Mouse (Mus musculus) urinary bladder, postnatal 10 days (tissue): ENCODE measurements around the gene Fam117a.

Source experiments
- DNase-seq: peaks from one replicate; pipeline ENCODE4 v3.0.0; 2022; ENCODE audit warnings: low spot score

Gene Fam117a

DNA sequence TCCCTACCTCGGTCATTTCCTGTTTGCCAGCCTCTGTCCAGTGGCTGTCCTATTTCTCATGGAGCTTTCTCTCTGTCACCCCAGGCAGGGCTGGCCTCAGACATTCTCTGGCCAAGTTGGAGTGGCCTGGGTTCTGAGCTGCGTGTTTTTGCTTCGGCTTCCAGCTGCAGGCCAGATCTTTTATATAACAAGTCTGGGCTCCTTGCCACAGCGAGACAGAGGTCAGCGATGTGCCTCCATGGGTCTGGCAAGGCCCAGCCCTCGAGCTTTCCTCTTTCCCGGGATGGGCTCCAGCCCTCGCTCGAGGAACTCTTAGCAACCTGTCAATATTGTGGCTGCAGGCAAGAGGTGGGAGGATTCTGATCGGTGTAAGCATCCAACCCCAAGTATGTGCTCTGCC lies 28.8 kb downstream of the Fam117a start:
- peak; percentile 44 for DNase-seq

DNA sequence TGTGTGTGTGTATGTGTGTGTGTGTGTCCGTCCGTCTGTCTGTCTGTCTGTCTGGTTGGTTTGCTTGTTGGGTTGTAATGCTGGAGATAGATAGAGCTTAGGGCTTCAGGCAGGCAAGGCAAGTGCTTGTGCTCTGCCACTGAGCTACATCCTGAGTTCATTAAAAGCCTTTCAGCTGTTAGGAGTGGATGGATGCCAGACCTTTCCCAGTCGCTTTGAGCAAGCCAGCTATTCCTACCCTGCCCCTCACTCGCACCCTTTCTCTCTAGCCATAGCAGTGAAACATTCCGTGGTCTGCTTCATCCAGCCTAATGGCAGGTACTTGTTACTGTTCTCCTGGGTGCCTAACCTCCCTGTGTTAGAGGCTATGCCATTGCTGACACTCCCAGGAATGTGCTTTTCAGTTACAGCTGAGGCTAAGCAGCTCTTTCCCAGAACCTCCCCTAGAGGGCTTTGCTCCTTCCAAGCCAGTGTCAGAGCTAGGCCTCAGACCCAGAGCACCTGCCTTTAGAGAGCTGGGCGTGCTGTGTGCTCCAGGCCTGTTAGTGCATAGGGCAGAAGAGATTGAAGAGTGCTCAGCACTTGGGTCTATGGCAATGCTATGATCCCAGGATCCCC lies 29.6 kb downstream of the Fam117a start:
- DNase-seq = no peak

DNA sequence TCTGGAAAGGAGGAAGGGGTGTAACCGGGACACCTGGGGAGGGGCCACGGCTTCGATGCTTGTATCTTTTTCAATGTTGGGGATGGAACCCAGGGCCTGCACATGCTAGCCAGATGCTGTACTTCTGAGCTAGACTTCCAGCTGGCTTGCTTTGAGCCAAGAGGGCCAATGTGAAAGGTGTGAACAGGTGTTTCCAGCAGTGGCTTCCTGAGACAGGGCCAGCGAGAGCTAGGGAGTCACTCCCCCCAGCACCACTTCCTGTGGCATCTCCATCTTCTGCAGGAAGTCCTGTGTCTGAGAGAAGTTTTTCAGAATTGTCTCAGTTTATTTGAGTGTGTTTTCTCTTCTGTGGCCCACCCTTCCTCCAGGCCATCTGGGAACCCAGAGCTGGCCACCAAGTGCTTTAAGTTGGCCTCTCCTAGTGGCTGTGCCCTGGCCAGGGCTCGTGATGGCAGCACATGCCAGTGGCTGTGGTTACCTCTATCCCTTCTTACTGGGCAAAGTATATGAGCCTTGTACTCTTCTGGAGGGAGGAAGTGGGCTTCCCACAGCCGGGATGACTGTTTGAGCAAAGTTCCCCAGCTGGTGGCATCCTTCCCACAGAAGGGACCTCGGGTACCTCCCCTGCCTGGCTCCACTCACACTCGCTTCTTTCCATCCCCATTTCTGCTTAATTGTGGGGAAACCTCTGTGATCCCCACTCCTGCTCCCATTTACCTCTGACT lies 30.4 kb downstream of the Fam117a start:
- DNase-seq = no peak

DNA sequence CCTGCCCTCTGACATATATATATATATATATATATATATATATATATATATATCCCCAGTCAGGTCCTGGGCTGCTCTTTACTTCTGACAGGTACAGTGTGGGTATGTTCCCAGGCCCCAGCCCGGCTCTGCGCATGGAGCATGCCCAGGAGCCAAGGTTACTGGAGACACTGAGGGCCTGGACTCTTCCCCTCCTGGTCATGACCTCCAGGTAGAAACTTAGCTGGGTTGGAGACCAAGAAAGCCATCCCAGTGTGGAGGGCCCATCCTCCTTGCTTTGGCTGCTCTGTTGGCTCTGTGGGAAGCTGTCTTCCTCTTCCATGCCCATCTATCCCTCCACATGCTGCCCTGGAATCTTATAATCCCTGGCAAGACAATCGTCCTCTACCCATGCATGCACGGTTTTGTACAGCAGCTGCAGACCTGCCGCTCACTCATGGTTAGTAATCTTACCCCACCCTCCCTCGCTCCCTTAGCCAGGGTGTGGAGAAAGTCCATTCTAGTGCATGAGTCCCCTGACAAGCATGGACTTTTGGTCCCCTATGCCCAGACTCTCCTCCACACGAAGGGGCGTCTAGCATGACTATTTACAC lies 31.5 kb downstream of the Fam117a start:
- DNase-seq = no peak

DNA sequence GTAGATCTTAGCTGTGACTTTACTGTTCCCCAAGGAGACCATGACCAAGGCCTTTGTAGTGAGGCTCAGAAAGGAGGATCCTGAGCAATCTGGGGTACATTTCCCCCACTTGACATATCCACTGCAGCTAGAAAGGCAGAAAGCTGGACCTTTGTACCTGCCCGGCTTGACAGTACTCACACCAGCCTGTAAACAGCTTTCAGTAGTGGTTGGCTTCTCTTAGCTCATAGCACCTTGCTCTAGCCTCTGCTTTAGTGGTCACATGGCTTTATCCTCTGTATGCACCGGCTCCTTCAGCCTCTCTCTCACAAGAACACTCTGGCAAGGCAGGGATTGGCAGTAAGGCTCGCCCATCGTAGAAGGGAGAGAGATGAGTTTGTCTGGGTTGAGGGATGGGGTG lies 32.1 kb downstream of the Fam117a start:
- DNase-seq = no peak

DNA sequence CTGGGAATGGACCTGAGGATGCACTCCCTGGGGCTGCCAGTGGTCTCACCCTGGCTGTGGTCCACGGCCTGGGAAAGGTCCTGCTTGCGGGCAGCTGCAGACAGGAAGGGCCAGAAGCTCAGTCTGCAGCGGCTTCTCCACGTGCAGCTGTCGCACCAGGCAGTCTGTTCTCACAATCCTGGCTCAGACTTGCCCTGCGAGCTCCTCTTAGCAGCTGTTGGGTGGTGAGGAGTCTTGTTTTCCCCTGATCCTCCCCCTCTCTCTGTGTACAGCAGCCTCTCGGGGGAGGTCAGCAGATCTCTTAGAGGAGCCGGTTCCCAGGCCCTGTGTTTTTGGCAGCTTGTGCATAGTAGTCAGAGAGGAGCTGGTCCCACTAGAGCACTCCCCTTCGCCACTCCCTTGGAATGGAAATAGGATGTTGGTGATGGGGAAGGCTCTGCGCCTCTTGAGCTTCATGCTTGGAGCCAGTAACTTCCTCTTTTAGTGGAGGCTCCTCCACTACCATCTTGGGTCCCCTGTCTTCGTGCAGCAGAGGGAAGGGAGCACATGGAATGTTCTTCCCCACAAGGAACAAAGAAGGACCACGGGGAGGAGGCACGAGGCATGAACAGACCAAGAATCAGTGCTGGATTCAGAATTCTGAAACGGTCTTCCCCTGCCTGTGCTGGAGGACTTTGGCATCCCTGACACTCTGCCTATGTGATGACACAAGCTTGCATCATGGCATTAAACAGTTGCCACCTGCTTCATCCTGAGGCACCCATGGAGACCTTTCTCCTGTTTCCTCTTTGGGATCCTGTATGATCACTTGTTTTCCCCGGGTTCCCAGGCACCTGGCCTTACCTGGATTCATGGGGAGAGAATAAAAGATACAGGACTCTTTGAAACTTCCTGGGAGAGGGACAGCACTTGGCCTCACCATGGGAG lies 33.4 kb downstream of the Fam117a start:
- no peak for DNase-seq

GRCm38 (mm10) chr11:95371182-95371581 lies 34.4 kb downstream of the Fam117a start:
- no peak for DNase-seq

- DNase-seq = no peak
Observed at GRCm38 (mm10) chr11:95378926-95379325, 42.1 kb downstream of the Fam117a start.

DNA sequence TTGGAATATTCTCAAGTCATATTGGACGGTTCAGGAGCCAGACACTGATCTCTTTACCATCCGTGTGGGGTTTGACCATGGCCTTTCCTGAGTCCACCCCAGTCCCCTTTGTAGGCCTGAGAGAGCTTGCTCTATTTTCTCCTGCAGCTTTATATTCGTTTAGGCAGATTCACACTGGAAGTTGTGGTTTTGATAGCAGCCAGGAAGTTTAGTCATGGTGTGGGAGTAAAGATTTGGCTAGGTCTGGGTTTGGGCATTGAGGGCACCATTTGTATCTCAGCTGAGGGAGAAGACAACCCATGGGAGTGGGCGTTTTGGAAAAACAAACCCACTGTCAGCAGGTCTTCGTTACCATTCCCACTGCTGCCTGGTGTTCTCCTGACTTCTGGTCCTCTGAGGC lies 42.7 kb downstream of the Fam117a start:
- no peak for DNase-seq

GRCm38 (mm10) chr11:95380711-95381110 lies 43.9 kb downstream of the Fam117a start:
- DNase-seq = no peak

GRCm38 (mm10) chr11:95381146-95381545 lies 44.3 kb downstream of the Fam117a start:
- no peak for DNase-seq

GRCm38 (mm10) chr11:95383331-95383986 lies 46.6 kb downstream of the Fam117a start:
- no peak for DNase-seq

- DNase-seq = no peak
Observed at GRCm38 (mm10) chr11:95384004-95384318, 47.1 kb downstream of the Fam117a start.

DNA sequence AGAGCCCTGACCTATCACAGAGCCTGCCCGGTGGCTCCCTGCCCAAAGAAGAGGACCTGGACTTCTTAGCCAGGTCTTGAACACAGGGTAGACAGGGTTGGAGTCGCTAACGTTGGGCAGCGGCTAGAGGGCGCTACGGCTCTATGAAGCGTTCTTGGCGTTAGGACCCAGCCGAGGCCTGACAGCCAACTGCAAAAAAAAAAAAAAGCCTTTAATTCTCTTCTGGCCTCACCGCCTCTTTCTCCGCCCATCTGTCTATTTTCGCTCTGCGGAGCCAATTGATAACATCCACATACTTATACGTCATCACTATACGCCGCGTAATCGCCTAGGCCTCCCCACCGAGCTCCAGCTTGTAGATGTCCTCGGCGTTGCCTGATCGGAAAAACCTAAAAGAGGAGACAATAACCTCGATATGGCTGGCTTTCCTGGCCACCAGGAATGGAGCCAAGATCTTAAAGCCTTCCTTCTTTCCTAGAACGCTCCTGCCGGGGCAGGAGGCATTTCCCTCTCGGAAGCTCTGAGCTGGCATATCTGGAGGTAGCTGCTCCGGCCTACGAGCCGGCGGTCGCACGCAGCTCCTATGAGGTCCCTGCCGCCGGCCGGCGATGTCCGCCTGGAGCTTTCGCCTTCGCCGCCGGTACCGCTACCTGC lies 47.6 kb downstream of the Fam117a start, which contains the start of gene Slc35b1:
Slc35b1 (plus strand) TSS at position 374 of the 654 bp plus-strand sequence.
- peak; percentile 63 for DNase-seq

DNA sequence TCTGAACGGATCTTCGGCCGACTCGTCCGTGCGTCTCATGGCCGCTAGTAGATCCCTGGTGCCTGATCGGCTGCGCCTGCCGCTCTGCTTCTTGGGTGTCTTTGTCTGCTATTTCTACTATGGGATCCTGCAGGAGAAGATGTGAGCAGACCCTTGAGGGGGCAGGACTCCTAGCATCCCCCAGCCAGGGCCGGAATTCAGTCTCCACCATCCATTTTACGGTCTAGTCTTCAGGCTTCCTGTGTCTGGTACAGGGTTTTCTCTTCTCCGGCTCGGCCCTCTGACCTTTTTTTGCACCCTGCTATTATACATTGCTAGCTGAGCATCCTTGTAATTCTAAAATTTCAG lies 48.1 kb downstream of the Fam117a start:
- DNase-seq = no peak

- DNase-seq = no peak
Observed at GRCm38 (mm10) chr11:95387354-95387753, 50.5 kb downstream of the Fam117a start.

GRCm38 (mm10) chr11:95389006-95389405 lies 52.2 kb downstream of the Fam117a start:
- no peak for DNase-seq

DNA sequence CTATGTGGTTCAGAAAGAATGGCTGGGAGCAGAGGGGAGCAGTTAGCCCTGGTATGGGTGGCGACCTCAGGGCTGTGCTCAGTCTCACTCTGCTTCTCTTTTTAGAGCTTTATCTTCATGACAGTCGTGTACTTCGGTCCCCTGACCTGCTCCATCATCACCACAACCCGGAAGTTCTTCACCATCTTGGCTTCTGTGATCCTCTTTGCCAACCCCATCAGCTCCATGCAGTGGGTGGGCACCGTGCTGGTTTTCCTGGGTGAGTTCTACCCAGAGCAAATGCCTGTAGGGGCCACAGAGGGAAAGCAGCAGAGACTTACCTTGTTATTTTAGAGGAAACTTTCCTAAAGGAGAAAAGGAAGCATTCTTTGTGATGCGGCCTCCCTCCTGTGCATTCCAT lies 53.6 kb downstream of the Fam117a start:
- DNase-seq = no peak

GRCm38 (mm10) chr11:95391201-95391600 lies 54.4 kb downstream of the Fam117a start:
- DNase-seq = no peak

DNA sequence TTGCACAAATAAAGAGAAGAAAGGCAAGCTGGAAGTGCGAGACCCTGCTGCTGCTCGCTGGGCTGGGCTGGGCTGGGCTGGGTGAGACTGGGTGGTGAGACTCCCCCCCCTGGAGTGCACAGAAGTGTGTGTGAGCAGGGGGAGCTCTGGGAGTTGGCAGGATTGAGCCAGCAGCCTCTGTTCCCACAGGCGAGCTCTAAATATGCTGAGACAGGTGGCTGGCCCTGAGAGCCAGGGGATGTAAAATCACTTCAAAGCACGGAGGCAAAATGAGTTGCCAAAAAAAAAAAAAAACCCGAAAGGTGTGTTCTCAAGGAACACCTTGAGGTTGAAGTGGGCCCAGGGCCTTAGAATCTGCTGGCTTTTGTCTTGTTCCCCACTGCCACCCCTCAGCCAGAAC lies 54.9 kb downstream of the Fam117a start:
- DNase-seq = no peak

- DNase-seq = no peak
Observed at GRCm38 (mm10) chr11:95392223-95392667, 55.4 kb downstream of the Fam117a start.
